Mouse (Mus musculus): ENCODE measurements around the gene Notch2.

DNA sequence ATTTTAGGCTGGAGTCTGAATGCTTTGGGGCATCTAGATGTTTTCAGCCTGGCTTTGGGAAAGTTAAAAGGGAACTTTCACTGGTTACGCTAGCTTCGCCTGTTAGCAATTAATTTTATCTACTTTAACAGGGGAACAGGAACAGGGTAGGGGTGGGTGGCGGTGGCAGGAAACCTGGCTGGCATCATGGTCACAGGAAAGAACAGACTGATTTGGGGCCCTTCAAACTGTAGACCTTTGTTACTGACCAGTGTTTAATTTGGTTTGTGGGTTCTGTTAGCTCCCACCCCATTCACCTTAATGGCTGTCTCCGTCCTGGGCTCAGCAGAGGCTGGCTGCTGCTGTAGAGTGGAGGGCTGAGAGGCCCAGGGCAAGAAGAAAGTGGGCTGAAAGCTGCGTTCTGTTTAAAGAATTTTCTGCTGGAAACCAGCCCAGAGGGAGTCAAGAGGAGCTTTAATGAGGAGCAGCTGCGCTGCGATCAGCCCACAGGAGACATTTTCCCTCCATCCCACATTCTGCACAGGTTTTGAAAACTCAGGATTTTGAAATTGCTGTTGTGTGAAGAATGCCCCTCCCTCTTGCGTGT lies 50.0 kb downstream of the Notch2 start:
- TF ChIP-seq EP300 (optimal IDR thresholded peaks at IDR 0.05) (no peak), CTCF (IDR thresholded peaks at IDR 0.05; ENCODE audit: low read depth) (no peak)

All from stomach, postnatal 0 days (tissue).